Mouse (Mus musculus): Measurements from ENCODE around the gene Yod1.

Gene Yod1

GRCm38 (mm10) chr1:130732706-130733658, 15.9 kb downstream of the Yod1 start:
- DNase-seq (ENCODE audit: low spot score in 2 of 2): no peak

GRCm38 (mm10) chr1:130733671-130734070, 16.5 kb downstream of the Yod1 start:
- no peak for DNase-seq (ENCODE audit: low spot score in 2 of 2)

DNA sequence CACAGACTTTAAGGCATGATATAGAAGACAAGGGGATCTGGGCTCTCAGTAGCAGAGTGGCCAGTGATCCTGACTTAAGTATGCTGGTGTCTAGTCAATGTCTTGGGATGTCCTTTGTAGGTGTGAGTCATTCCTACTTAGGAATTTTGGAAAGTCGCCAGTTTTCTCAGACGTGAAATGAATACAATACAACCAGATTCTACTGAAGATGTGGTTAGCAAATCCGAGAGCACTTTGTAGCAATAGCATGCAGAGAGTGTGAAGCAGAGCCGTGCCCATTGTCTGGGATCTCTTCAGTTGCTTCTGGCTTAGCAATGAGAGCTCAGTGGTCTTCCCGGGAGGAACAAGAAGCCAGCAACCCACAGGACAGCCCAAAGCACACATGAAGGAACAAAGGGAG, 17.3 kb downstream of the Yod1 start:
- DNase-seq (ENCODE audit: low spot score in 2 of 2): no peak

GRCm38 (mm10) chr1:130734852-130735251, 17.7 kb downstream of the Yod1 start:
- no peak for DNase-seq (ENCODE audit: low spot score in 2 of 2)

DNA sequence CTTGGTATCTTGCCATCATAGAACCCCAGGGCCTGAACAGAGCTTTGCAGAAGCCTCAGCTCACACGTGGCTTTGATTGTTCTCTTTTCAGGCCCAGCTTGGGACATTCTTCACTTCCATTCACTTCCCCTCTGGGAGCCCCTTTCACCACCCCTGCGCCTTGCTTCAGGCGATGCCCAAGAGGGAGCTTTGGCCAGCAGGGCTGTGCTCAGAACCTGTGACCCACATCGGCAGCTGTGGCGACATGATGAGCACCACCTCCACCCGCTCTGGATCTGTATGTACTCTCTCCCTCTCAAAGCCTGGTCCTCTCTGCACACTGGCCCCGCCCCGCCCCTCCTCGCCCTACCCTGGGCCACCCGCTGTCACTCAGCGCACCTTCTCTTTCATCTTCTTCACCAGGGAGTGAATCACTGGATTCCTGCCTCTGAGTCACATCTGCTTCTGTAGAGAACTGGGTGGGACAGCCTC, 20.3 kb downstream of the Yod1 start:
- no peak for DNase-seq (ENCODE audit: low spot score in 2 of 2)

DNA sequence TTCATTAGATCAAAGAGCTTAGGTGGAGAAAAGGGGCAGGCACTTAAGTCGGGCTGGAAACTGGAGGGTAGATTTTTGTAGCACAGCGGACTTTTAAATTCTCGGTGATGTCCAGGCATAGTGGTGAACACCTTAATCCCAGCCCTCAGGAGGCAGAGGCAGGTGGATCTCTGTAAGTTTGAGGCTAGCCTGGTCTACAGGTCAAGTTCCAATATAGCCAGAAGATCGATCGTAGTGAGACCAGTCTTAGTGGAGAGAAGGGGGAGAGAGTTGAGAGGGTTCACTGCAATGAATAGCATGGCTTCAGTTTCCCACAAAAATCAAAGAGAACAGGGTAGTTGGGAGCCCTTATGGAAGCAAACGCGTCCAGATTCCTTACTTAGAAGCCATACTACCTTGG, 20.8 kb downstream of the Yod1 start:
- no peak for DNase-seq (ENCODE audit: low spot score in 2 of 2)

- DNase-seq (ENCODE audit: low spot score in 2 of 2): no peak
Measured at GRCm38 (mm10) chr1:130738551-130739106, 21.5 kb downstream of the Yod1 start.

GRCm38 (mm10) chr1:130739636-130740035, 22.5 kb downstream of the Yod1 start:
- DNase-seq (ENCODE audit: low spot score in 2 of 2): no peak

DNA sequence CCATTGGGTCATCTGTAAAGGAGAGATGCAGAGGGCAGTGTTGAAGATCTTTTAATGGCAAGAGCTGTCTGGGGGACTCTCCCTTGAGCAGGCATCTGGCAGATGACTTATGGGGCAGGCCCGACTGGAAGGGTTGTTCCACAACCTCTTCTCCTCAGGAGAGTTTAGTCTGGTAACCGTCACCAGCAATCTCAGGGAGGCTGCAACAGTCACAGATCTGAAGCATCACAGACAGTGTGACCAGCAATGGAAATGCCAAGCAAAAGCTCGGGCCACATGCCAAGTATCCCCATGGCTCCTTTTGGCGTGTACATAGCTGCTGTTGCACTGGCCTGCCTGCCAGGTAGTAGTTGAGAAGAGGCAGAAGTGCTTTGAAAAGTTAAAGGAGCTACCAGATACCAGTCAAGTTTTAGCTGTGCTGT, 23.1 kb downstream of the Yod1 start:
- DNase-seq (ENCODE audit: low spot score in 2 of 2): no peak

DNA sequence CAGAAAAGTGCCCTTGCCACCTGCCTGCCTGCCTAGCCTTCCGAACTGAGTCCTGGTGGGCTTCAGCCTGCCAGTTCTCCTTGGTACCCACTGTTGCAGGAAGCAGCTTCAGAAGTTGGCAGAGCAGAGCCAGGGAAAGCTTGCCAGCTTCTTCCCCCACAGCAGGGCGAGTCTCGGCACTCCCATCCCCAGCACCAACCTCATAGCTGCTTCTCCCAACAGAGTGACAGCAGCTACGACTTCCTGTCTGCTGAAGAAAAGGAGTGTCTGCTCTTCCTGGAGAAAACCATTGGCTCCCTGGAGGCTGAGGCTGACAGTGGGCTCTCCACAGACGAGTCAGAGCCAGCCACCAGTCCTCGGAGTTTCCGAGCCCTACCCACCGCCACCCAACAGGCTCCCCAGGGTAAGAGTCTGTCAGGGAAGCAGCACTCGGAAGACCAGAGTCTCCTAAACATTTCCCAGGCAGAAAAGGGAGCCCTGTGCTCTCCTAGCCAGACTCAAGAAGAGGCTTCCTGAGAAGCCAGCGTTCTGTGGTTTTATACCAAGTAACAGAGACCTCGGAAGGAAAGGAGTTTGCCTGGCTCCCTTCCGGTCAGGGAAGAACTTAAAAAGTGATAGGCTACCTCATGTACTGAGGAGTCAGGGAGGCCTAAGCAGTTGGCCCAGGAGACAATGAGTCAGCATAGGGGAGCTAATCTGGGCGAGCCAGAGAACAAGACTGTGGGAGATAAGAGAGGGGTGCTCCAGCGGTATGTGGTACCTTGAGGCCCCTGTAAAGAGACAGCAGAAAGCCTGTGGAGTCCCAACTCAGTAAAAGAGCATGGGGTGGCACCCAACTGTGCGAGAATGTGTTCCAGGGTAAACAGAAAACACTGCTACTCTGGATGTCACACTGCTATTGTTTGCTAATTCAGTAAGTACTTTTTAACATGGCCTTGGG, 23.9 kb downstream of the Yod1 start:
- DNase-seq (ENCODE audit: low spot score in 2 of 2): peak; percentile 63 to 64

DNA sequence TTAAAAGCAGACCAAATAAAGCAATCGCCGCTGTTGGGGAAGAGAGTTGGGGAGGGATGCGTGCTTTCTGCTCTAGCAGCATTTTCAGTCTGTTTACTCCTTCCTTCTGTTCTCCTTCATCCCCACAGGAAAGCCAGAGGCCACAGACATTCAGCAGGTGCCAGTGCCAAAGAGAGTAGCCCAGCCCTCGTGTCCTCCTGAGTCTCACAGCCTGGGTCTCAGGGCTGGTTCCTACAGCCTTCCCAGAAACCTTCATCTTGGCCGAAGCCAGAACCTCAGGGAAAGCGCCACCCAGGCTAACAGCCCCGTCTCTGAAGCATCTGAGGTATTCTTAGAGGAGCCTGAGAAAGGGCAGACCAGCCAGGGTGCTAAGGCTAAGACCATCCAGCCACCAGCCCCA, 25.1 kb downstream of the Yod1 start:
- no peak for DNase-seq (ENCODE audit: low spot score in 2 of 2)

DNA sequence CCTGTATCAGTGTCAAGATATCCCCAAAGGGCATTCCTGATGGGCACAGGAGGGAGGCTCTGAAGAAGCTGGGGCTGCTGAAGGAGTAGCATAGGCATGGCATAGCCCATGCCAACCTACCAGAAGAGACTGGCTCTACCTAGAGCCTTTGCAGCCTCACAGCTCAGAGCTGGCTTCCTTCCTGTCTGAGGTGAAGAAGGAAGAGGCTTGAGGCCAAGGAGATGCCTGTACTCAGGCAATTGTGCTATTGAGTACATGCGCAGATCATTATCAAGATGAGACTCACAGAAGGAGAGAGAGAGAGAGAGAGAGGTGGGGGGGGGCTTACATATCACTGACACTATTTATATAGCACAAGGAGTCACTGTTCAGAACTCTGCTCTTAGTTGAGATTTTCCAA, 26.6 kb downstream of the Yod1 start:
- DNase-seq (ENCODE audit: low spot score in 2 of 2): no peak

GRCm38 (mm10) chr1:130744217-130744616, 27.1 kb downstream of the Yod1 start:
- DNase-seq (ENCODE audit: low spot score in 2 of 2): no peak

GRCm38 (mm10) chr1:130744961-130745360, 27.8 kb downstream of the Yod1 start:
- DNase-seq (ENCODE audit: low spot score in 2 of 2): no peak

GRCm38 (mm10) chr1:130745591-130745990, 28.5 kb downstream of the Yod1 start:
- DNase-seq (ENCODE audit: low spot score in 2 of 2): no peak

- DNase-seq (ENCODE audit: low spot score in 2 of 2): no peak
Measured at GRCm38 (mm10) chr1:130746819-130747218, 29.7 kb downstream of the Yod1 start.

DNA sequence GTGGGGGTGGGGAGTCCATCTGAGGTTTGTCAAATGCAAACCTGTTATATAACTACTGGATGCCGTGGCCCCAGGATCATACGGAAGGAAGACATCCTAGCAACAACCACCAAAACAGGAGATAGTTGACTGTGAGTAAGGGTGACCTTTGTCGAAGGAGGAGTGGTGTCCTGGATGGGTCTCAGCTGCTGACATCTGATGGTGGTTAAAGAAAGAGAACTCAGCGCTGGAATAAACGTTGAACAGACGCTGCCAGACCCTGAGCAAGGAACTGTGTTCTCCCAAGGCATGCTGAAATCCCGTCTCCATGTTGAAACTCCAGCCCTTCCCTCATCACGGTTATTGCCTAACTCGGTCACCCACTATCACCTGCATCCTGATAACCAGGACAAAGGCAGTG, 42.6 kb downstream of the Yod1 start:
- DNase-seq (ENCODE audit: low spot score in 2 of 2): no peak

- no peak for DNase-seq (ENCODE audit: low spot score in 2 of 2)
Measured at GRCm38 (mm10) chr1:130761597-130761996, 44.5 kb downstream of the Yod1 start.

DNA sequence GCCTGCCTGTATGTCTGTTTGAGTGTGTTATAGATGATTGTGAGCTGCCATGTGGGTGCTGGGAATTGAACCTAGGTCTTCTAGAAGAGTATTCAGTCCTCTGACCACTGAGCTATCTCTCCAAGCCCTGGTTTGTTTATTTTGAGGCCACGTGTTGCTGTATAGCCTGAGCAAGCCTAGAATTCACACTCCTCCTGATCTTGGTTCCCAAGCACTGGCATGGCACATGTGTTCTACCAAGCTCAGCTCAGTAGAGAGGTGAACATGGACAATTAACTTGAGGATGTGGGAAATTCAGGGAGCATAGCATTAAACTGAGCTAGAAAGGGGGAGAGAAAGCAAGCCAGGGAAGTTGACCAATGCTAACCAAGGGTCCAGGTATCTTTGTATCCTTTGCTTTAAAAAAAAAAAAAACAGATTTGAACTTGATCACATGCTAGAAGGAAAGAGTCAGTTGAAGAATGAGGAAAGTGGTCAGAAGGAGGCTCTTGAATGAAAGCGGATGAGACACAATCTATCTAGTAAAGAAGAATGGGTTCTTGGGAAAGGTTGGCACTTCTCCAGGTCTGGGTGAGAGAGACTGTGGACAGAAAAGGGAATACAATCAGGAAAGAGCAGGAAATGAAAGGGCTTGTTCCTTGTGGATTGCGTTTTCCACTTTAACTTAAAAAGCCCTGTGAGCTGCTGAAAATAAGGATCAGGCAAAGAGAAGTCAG, 45.1 kb downstream of the Yod1 start:
- DNase-seq (ENCODE audit: low spot score in 2 of 2): no peak

GRCm38 (mm10) chr1:130764027-130764461, 46.9 kb downstream of the Yod1 start:
- no peak for DNase-seq (ENCODE audit: low spot score in 2 of 2)

DNA sequence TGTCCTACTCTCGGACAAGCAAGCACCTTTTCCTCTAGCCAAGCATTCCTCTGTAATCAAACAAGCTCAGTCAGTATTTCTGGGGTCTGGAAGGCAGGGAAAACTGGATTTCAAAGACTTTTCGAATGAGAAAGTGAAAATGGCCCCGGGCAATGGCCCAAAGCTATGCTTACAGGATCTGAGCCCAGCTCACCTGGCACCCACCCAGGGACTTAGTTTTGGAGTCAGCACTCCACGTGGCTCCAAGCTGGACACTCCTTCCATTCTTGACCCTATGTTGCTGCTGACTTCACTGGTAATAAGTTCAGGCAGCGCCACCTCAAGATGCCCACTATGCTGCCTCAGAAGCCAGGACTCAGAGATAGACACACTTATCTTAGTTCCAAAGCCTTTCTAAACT, 49.9 kb downstream of the Yod1 start:
- no peak for DNase-seq (ENCODE audit: low spot score in 2 of 2)
